Comparison of ENCODE assay signal across 9 mouse cellular contexts in the genomic region with DNA sequence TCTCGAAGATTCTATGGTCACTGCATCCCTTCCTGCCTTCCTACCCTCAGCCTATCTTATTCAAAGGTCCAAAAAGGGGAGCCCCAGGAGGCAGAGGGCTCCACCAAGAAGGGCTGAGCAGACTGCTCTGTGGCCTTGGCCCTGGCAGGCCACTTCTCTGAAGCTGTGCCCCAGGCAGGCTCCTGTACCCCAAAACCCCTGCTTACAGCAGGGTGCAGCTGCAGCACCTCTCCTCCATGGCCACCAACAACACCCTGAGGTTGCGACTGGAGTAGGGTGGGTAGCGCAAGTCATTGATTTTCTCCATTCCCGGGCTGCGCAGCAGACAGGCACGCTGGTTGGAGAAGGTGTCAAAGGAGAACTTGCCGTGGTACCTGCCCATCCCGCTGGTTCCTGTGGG. TPM values are rescaled to one million over a fixed set of nuclear protein-coding genes. Genes with fewer than 3 reads are reported as not detected.
DNase-seq lines count a peak whose midpoint lies in the region; ATAC-seq and TF ChIP-seq lines count a peak whose summit lies in the region.
"Had no signal": no experiment of that assay in that cellular context is flagged by ENCODE, and none has a peak within 500 bp of the region (broad histone marks: within the 10 kb centered on the region; RNA-seq: fewer than 3 reads in every experiment).

No protein-coding gene starts in this region.

- WGBS in heart, embryonic 10.5 days: 83% methylated on average over 8 of the region's 8 CpGs
- WGBS in forebrain, embryonic 13.5 days: 90% methylated on average over 8 of the region's 8 CpGs
- 71% methylated on average over 8 of the region's 8 CpGs for WGBS in liver, embryonic 14.5 days (ENCODE audit: insufficient replicate concordance)

- no peaks in the 10 kb centered on the region for H3K27me3 ChIP-seq in heart, embryonic 10.5 days (ENCODE audit: insufficient read depth, poor library complexity, severe bottlenecking)
- no peaks in the 10 kb centered on the region for H3K27me3 ChIP-seq in C2C12 (ENCODE audit: control insufficient read depth, insufficient read depth, insufficient read length)
- no peaks in the 10 kb centered on the region for H3K27me3 ChIP-seq in forebrain, embryonic 13.5 days
- H3K27me3 ChIP-seq in liver, embryonic 14.5 days (ENCODE audit: control insufficient read depth, insufficient read depth, low read length): no peaks in the 10 kb centered on the region

- TF ChIP-seq CTCF in C2C12 (IDR thresholded peaks at IDR 0.05; ENCODE audit: control insufficient read depth, insufficient read depth, insufficient read length): no peak
- no peak for TF ChIP-seq CTCF in liver, embryonic 14.5 days (IDR thresholded peaks at IDR 0.05; ENCODE audit: low read depth)

- H3K36me3 ChIP-seq in heart, embryonic 10.5 days: peaks cover 27% of the 10 kb centered on the region
- peaks cover 17% of the 10 kb centered on the region for H3K36me3 ChIP-seq in C2C12 (ENCODE audit: control insufficient read depth, insufficient read depth)
- peaks cover 26% of the 10 kb centered on the region for H3K36me3 ChIP-seq in forebrain, embryonic 13.5 days (ENCODE audit: poor library complexity, severe bottlenecking)
- H3K36me3 ChIP-seq in liver, embryonic 14.5 days (replicated peaks; ENCODE audit: control insufficient read depth, insufficient read depth, low read depth): peaks cover 3% of the 10 kb centered on the region; the same call in 1 of the 2 replicates

- H3K4me3 ChIP-seq in heart, embryonic 10.5 days: peak overlapping the region; percentile 69
- peak overlapping the region; percentile 61 for H3K4me3 ChIP-seq in C2C12 (ENCODE audit: insufficient read depth, poor library complexity, severe bottlenecking)
- H3K4me3 ChIP-seq in forebrain, embryonic 13.5 days: peak overlapping the region; percentile 59
- peak overlapping the region; percentile 80 to 95 for H3K4me3 ChIP-seq in liver, embryonic 14.5 days (ENCODE audit: insufficient read depth in 1 of 2, low read depth in 2 of 2, low read length in 2 of 2)

- peak overlapping the region; percentile 75 for H3K4me2 ChIP-seq in forebrain, embryonic 13.5 days
- H3K4me2 ChIP-seq in liver, embryonic 14.5 days (ENCODE audit: low read depth): peak overlapping the region; percentile 75

- DNase-seq in heart, embryonic 10.5 days (ENCODE audit: low spot score): no peak
- no peak for DNase-seq in heart, postnatal 14 days
- DNase-seq in liver, embryonic 14.5 days (ENCODE audit: low read depth in 3 of 3, low spot score in 3 of 3): no peak
- DNase-seq in urinary bladder, postnatal 10 days (ENCODE audit: low spot score): no peak
- DNase-seq in thymus, postnatal 0 days (ENCODE audit: low spot score): no peak
- DNase-seq: embryo, embryonic 11 days had no signal

- H3K79me3 ChIP-seq in C2C12 (ENCODE audit: low read depth): peaks cover 5% of the 10 kb centered on the region

- intact Hi-C loops in heart, postnatal 14 days (cut with DNase I): no loop called here

- peaks cover 26% of the 10 kb centered on the region for H3K79me2 ChIP-seq in C2C12 (ENCODE audit: control insufficient read depth, insufficient read depth)

- no peaks in the 10 kb centered on the region for H3K9me3 ChIP-seq in heart, embryonic 10.5 days
- H3K9me3 ChIP-seq in forebrain, embryonic 13.5 days (replicated peaks): no peaks in the 10 kb centered on the region
- H3K9me3 ChIP-seq in liver, embryonic 14.5 days (ENCODE audit: control insufficient read depth, low read length): no peaks in the 10 kb centered on the region

- no peak for TF ChIP-seq EP300 in liver, embryonic 14.5 days (IDR thresholded peaks at IDR 0.05; ENCODE audit: low read depth)

- H3K27ac ChIP-seq in heart, embryonic 10.5 days: peak overlapping the region; percentile 91
- no peak overlapping the region for H3K27ac ChIP-seq in forebrain, embryonic 13.5 days
- no peak overlapping the region for H3K27ac ChIP-seq in liver, embryonic 14.5 days

- peak overlapping the region; percentile 68 for H3K9ac ChIP-seq in forebrain, embryonic 13.5 days
- H3K9ac ChIP-seq in liver, embryonic 14.5 days (replicated peaks): peak overlapping the region; percentile 72

- H3K4me1 ChIP-seq in heart, embryonic 10.5 days: peaks cover 17% of the 10 kb centered on the region
- peaks cover 19% of the 10 kb centered on the region for H3K4me1 ChIP-seq in forebrain, embryonic 13.5 days
- peaks cover 14 to 22% of the 10 kb centered on the region in 2 experiments; a peak in 3 of 4 replicates for H3K4me1 ChIP-seq in liver, embryonic 14.5 days (replicated peaks; ENCODE audit: control insufficient read depth in 2 of 2, insufficient read depth in 2 of 2, low read length in 1 of 2)

- H3ac ChIP-seq in C2C12 (ENCODE audit: control insufficient read depth, insufficient read length, low read depth): peak overlapping the region; percentile 92

- no peak for ATAC-seq in forebrain, embryonic 13.5 days
- no peak for ATAC-seq in liver, embryonic 14.5 days (ENCODE audit: insufficient read depth)
- no peak for ATAC-seq in granulocyte monocyte progenitor cell, adult 5-6 weeks (replicated peaks; ENCODE audit: poor library complexity, severe bottlenecking)

TF ChIP-seq in C2C12, 6 proteins besides CTCF, POLR2A, EP300 and RAD21 (continues in another document):
- TF ChIP-seq MAX (IDR thresholded peaks at IDR 0.05) (no peak), MYOG (IDR thresholded peaks at IDR 0.05; ENCODE audit: control insufficient read depth, extremely low read depth, insufficient read length) (no peak), CEBPB (IDR thresholded peaks at IDR 0.05; ENCODE audit: low read depth) (no peak), MYOD1 (IDR thresholded peaks at IDR 0.05; ENCODE audit: control insufficient read depth, insufficient read length, low read depth) (no peak)

RNA-seq across cellular contexts. Expression of a gene that starts 1.1 kb away (rescaled TPM):
- polyA plus RNA-seq in heart, embryonic 10.5 days (2016; fragmentation: Nextera tagmentation; extraction: Ambion mirVana): 323 and 356 TPM in 2 replicates
- 100 to 1,000 TPM; 438 to 441 TPM for total RNA-seq in heart, postnatal 14 days (2021)
- polyA plus RNA-seq in C2C12 (2012; fragmentation: generic; extraction: Trizol): 309 TPM
- 197 and 208 TPM in 2 replicates for polyA plus RNA-seq in forebrain, embryonic 13.5 days (2015; fragmentation: Nextera tagmentation; extraction: Ambion mirVana)
- 118 and 126 TPM in 2 replicates for polyA plus RNA-seq in liver, embryonic 14.5 days (2012; rRNA removed)
- polyA plus RNA-seq in liver, embryonic 14.5 days (2014; fragmentation: Nextera tagmentation; extraction: Ambion mirVana): 209 and 219 TPM in 2 replicates
- 157 and 158 TPM in 2 replicates for total RNA-seq in granulocyte monocyte progenitor cell, adult 5-6 weeks (2014; fragmentation: Nextera tagmentation)
- total RNA-seq in granulocyte monocyte progenitor cell, adult 5-6 weeks (2017): 89.0 and 91.9 TPM in 2 replicates
- polyA plus RNA-seq in thymus, postnatal 0 days (2015; fragmentation: Nextera tagmentation; extraction: Ambion mirVana): 333 and 338 TPM in 2 replicates

RNA-seq across cellular contexts. Expression of a gene that starts 6.8 kb away (rescaled TPM):
- 22.5 and 32.2 TPM in 2 replicates for polyA plus RNA-seq in heart, embryonic 10.5 days (2016; fragmentation: Nextera tagmentation; extraction: Ambion mirVana)
- 10 to 100 TPM; 16.0 to 20.4 TPM for total RNA-seq in heart, postnatal 14 days (2021)
- polyA plus RNA-seq in C2C12 (2012; fragmentation: generic; extraction: Trizol): 61.1 TPM
- polyA plus RNA-seq in forebrain, embryonic 13.5 days (2015; fragmentation: Nextera tagmentation; extraction: Ambion mirVana): 10.4 and 11.3 TPM in 2 replicates
- polyA plus RNA-seq in liver, embryonic 14.5 days (2012; rRNA removed): 47.1 and 48.6 TPM in 2 replicates
- polyA plus RNA-seq in liver, embryonic 14.5 days (2014; fragmentation: Nextera tagmentation; extraction: Ambion mirVana): 15.4 and 15.6 TPM in 2 replicates
- 165 and 253 TPM in 2 replicates for total RNA-seq in granulocyte monocyte progenitor cell, adult 5-6 weeks (2014; fragmentation: Nextera tagmentation)
- total RNA-seq in granulocyte monocyte progenitor cell, adult 5-6 weeks (2017): 159 and 178 TPM in 2 replicates
- polyA plus RNA-seq in thymus, postnatal 0 days (2015; fragmentation: Nextera tagmentation; extraction: Ambion mirVana): 48.7 and 50.1 TPM in 2 replicates

RNA-seq across cellular contexts. Expression of a gene that starts 15.9 kb away (rescaled TPM):
- polyA plus RNA-seq in heart, embryonic 10.5 days (2016; fragmentation: Nextera tagmentation; extraction: Ambion mirVana): 2.1 and 3.0 TPM in 2 replicates
- total RNA-seq in heart, postnatal 14 days (2021): 1 to 10 TPM; 2.6 to 3.2 TPM
- polyA plus RNA-seq in C2C12 (2012; fragmentation: generic; extraction: Trizol): 6.9 TPM
- 1.1 TPM in 2 replicates for polyA plus RNA-seq in forebrain, embryonic 13.5 days (2015; fragmentation: Nextera tagmentation; extraction: Ambion mirVana)
- polyA plus RNA-seq in liver, embryonic 14.5 days (2012; rRNA removed): 3.3 and 3.6 TPM in 2 replicates
- 4.9 and 5.3 TPM in 2 replicates for polyA plus RNA-seq in liver, embryonic 14.5 days (2014; fragmentation: Nextera tagmentation; extraction: Ambion mirVana)
- 5.9 and 8.4 TPM in 2 replicates for total RNA-seq in granulocyte monocyte progenitor cell, adult 5-6 weeks (2014; fragmentation: Nextera tagmentation)
- total RNA-seq in granulocyte monocyte progenitor cell, adult 5-6 weeks (2017): 8.4 and 14.1 TPM in 2 replicates
- polyA plus RNA-seq in thymus, postnatal 0 days (2015; fragmentation: Nextera tagmentation; extraction: Ambion mirVana): 4.6 and 5.3 TPM in 2 replicates

RNA-seq across cellular contexts. Expression of a gene that starts 21.3 kb away (rescaled TPM):
- polyA plus RNA-seq in heart, embryonic 10.5 days (2016; fragmentation: Nextera tagmentation; extraction: Ambion mirVana): 4.4 and 5.0 TPM in 2 replicates
- total RNA-seq in heart, postnatal 14 days (2021): 10 to 100 TPM; 21.7 to 21.9 TPM
- 0.29 TPM for polyA plus RNA-seq in C2C12 (2012; fragmentation: generic; extraction: Trizol)
- 3.8 and 5.3 TPM in 2 replicates for polyA plus RNA-seq in forebrain, embryonic 13.5 days (2015; fragmentation: Nextera tagmentation; extraction: Ambion mirVana)
- polyA plus RNA-seq in liver, embryonic 14.5 days (2012; rRNA removed): 19.8 and 22.8 TPM in 2 replicates
- polyA plus RNA-seq in liver, embryonic 14.5 days (2014; fragmentation: Nextera tagmentation; extraction: Ambion mirVana): 14.7 and 15.1 TPM in 2 replicates
- 162 and 191 TPM in 2 replicates for total RNA-seq in granulocyte monocyte progenitor cell, adult 5-6 weeks (2014; fragmentation: Nextera tagmentation)
- 205 and 220 TPM in 2 replicates for total RNA-seq in granulocyte monocyte progenitor cell, adult 5-6 weeks (2017)
- 32.2 and 34.2 TPM in 2 replicates for polyA plus RNA-seq in thymus, postnatal 0 days (2015; fragmentation: Nextera tagmentation; extraction: Ambion mirVana)

RNA-seq across cellular contexts. Expression of a gene that starts 44.8 kb away (rescaled TPM):
- not detected in 2 replicates for polyA plus RNA-seq in heart, embryonic 10.5 days (2016; fragmentation: Nextera tagmentation; extraction: Ambion mirVana)
- total RNA-seq in heart, postnatal 14 days (2021): under 1 TPM; 0.12 to 0.31 TPM
- not detected for polyA plus RNA-seq in C2C12 (2012; fragmentation: generic; extraction: Trizol)
- polyA plus RNA-seq in forebrain, embryonic 13.5 days (2015; fragmentation: Nextera tagmentation; extraction: Ambion mirVana): not detected in 2 replicates
- 0.02 and 0.04 TPM in 2 replicates for polyA plus RNA-seq in liver, embryonic 14.5 days (2012; rRNA removed)
- polyA plus RNA-seq in liver, embryonic 14.5 days (2014; fragmentation: Nextera tagmentation; extraction: Ambion mirVana): not detected in 2 replicates
- total RNA-seq in granulocyte monocyte progenitor cell, adult 5-6 weeks (2014; fragmentation: Nextera tagmentation): not detected in 2 replicates
- not detected in 2 replicates for total RNA-seq in granulocyte monocyte progenitor cell, adult 5-6 weeks (2017)
- polyA plus RNA-seq in thymus, postnatal 0 days (2015; fragmentation: Nextera tagmentation; extraction: Ambion mirVana): 0.07 TPM in 1 of 2 replicates, not detected in the other
